Mouse (Mus musculus) stomach, postnatal 0 days (tissue): ENCODE measurements around the gene Gphb5. TPM values are rescaled to one million over a fixed set of nuclear protein-coding genes. Genes with fewer than 3 reads are reported as not detected.

Experiments
- ATAC-seq: fragments of 200-750 bp; cut with Nextera tagmentation; 2 replicates; pipeline ENCODE4 v1.8.0; 2017; ENCODE audit not compliant: low FRiP score, low TSS enrichment
- DNase-seq: peaks from one replicate; pipeline ENCODE4 v3.0.0-alpha.2; 2016; ENCODE audit warnings: low spot score
- H3K27ac ChIP-seq: fragments of 300-500 bp; sonication (generic); replicated peaks from 2 replicates; pipeline ENCODE4 v1.5.1; 2014; ENCODE audit warnings: mild to moderate bottlenecking, control low read depth
- H3K27me3 ChIP-seq: fragments of 300-500 bp; sonication (generic); 2 replicates; pipeline ENCODE4 v1.6.1; 2014; ENCODE audit warnings: low read length; ENCODE audit not compliant: control insufficient read depth, insufficient read depth
- H3K36me3 ChIP-seq: fragments of 300-500 bp; sonication (generic); 2 replicates; pipeline ENCODE4 v1.6.1; 2014; ENCODE audit warnings: low read length, mixed read lengths; ENCODE audit not compliant: control insufficient read depth, insufficient read depth
- H3K4me1 ChIP-seq: fragments of 300-500 bp; sonication (generic); replicated peaks from 2 replicates; pipeline ENCODE4 v1.6.1; 2014; ENCODE audit warnings: antibody characterized with exemption; ENCODE audit not compliant: control insufficient read depth, insufficient read depth
- H3K4me2 ChIP-seq: fragments of 300-500 bp; sonication (generic); replicated peaks from 2 replicates; pipeline ENCODE4 v1.6.1; 2014; ENCODE audit warnings: low read depth, mild to moderate bottlenecking, control low read depth, moderate library complexity
- H3K4me3 ChIP-seq: fragments of 300-500 bp; sonication (generic); 2 replicates; pipeline ENCODE4 v1.5.1; 2014; ENCODE audit warnings: low read depth, low read length, control low read depth
- H3K9ac ChIP-seq: fragments of 300-500 bp; sonication (generic); 2 replicates; pipeline ENCODE4 v1.6.1; 2014; ENCODE audit warnings: mild to moderate bottlenecking, low read length, control low read depth, mixed read lengths
- H3K9me3 ChIP-seq: fragments of 300-500 bp; sonication (generic); 2 replicates; pipeline ENCODE4 v1.6.1; 2016; ENCODE audit warnings: low read length; ENCODE audit not compliant: control insufficient read depth
- CTCF ChIP-seq: IDR thresholded peaks from 2 replicates; pipeline ENCODE4 v1.5.1; 2016; ENCODE audit warnings: antibody characterized with exemption, low read depth, mild to moderate bottlenecking, moderate library complexity
- EP300 ChIP-seq: optimal IDR thresholded peaks from 2 replicates; pipeline ENCODE3; 2016; ENCODE audit warnings: antibody characterized with exemption
- WGBS: fragments of 180-500 bp; shearing (Covaris S2); extraction: QIAGEN DNeasy Blood & Tissue Kit; methylation state at CpG from one replicate; pipeline ENCODE4 v1.1.7; 2014; 5-methylcytosine and 5-hydroxymethylcytosine counted together
- polyA plus RNA-seq: library from polyadenylated mRNA; unstranded; fragments of >200 nt; fragmentation: Nextera tagmentation; extraction: Ambion mirVana; gene quantifications from 2 replicates; pipeline ENCODE4 v1.2.1, GENCODE M21; 2015

Gene Gphb5
- polyA plus RNA-seq, 1 experiment from 2014 or later, result not detected

- TF ChIP-seq CTCF (no peak), EP300 (no peak)
- no peaks in the 10 kb centered on the region for H3K9me3 ChIP-seq
- H3K4me3 ChIP-seq, result no peak overlapping the region
- H3K27ac ChIP-seq, result no peak overlapping the region
- no peaks in the 10 kb centered on the region for H3K4me1 ChIP-seq
- DNase-seq, result no peak
- no peak overlapping the region for H3K9ac ChIP-seq
- 92% methylated on average over 16 of the region's 16 CpGs for WGBS
- ATAC-seq, result no peak
- no peaks in the 10 kb centered on the region for H3K36me3 ChIP-seq
- H3K27me3 ChIP-seq, result no peaks in the 10 kb centered on the region
- no peak overlapping the region for H3K4me2 ChIP-seq
Observed at GRCm38 (mm10) chr12:75362456-75362855, 54.1 kb downstream of the Gphb5 start.

Other genes with a start within 250 kb of the Gphb5 start
- not detected in 2 replicates for gene Kcnh5, start 239.4 kb downstream of the Gphb5 start, polyA plus RNA-seq
- 41.2 and 43.0 TPM in 2 replicates for gene Rhoj, start 108.5 kb downstream of the Gphb5 start, polyA plus RNA-seq
- gene Ppp2r5e, start 179.5 kb upstream of the Gphb5 start, polyA plus RNA-seq, result 8.3 and 8.9 TPM in 2 replicates